Mouse (Mus musculus): ENCODE data around the gene Ugt1a6a.

The Ugt1a6a gene

GRCm38 (mm10) chr1:88214462-88214952 lies 79.9 kb downstream of the Ugt1a6a start:
- no peaks in the 10 kb centered on the region for H3K4me1 ChIP-seq (replicated peaks; ENCODE audit: low read depth, low read length)
- TF ChIP-seq POU5F1 (IDR thresholded peaks at IDR 0.05; ENCODE audit: borderline replicate concordance, low read length), result no peak
- no peak for TF ChIP-seq NANOG (IDR thresholded peaks at IDR 0.05; ENCODE audit: borderline replicate concordance, low read length)
- TF ChIP-seq CTCF (conservative IDR thresholded peaks at IDR 0.05; ENCODE audit: low read length), result no peak

GRCm38 (mm10) chr1:88215466-88216380 lies 81.1 kb downstream of the Ugt1a6a start:
- peaks cover 2% of the 10 kb centered on the region; the same call in 1 of the 2 replicates for H3K27me3 ChIP-seq (ENCODE audit: insufficient read depth, low read length)

More at GRCm38 (mm10) chr1:88214462-88214952, 79.9 kb downstream of the Ugt1a6a start:
- H3K9me3 ChIP-seq (ENCODE audit: low read length), result peaks cover 8% of the 10 kb centered on the region
- no peak overlapping the region for H3K4me3 ChIP-seq (replicated peaks; ENCODE audit: low read length)
- peaks cover 7% of the 10 kb centered on the region; the same call in 1 of the 2 replicates for H3K27me3 ChIP-seq (ENCODE audit: insufficient read depth, low read length)
- no peaks in the 10 kb centered on the region for H3K36me3 ChIP-seq (ENCODE audit: insufficient read depth, low read length)

GRCm38 (mm10) chr1:88216551-88216950 lies 81.9 kb downstream of the Ugt1a6a start:
- no peak overlapping the region for H3K4me3 ChIP-seq (replicated peaks; ENCODE audit: low read length)
- H3K27me3 ChIP-seq (ENCODE audit: insufficient read depth, low read length), result peaks cover 2% of the 10 kb centered on the region; the same call in 1 of the 2 replicates
- no peaks in the 10 kb centered on the region for H3K36me3 ChIP-seq (ENCODE audit: insufficient read depth, low read length)
- TF ChIP-seq POU5F1 (IDR thresholded peaks at IDR 0.05; ENCODE audit: borderline replicate concordance, low read length) (no peak), CTCF (conservative IDR thresholded peaks at IDR 0.05; ENCODE audit: low read length) (no peak), NANOG (IDR thresholded peaks at IDR 0.05; ENCODE audit: borderline replicate concordance, low read length) (no peak)
- peaks cover 8% of the 10 kb centered on the region for H3K9me3 ChIP-seq (ENCODE audit: low read length)
- no peaks in the 10 kb centered on the region for H3K4me1 ChIP-seq (replicated peaks; ENCODE audit: low read depth, low read length)

More at GRCm38 (mm10) chr1:88215466-88216380, 81.1 kb downstream of the Ugt1a6a start:
- Histone ChIP-seq H3K4me1 (replicated peaks; ENCODE audit: low read depth, low read length) (no peaks in the 10 kb centered on the region), H3K9me3 (ENCODE audit: low read length) (peaks cover 8% of the 10 kb centered on the region), H3K36me3 (ENCODE audit: insufficient read depth, low read length) (no peaks in the 10 kb centered on the region), H3K4me3 (replicated peaks; ENCODE audit: low read length) (no peak overlapping the region)
- TF ChIP-seq CTCF (conservative IDR thresholded peaks at IDR 0.05; ENCODE audit: low read length), result no peak
- TF ChIP-seq NANOG (IDR thresholded peaks at IDR 0.05; ENCODE audit: borderline replicate concordance, low read length), result no peak
- no peak for TF ChIP-seq POU5F1 (IDR thresholded peaks at IDR 0.05; ENCODE audit: borderline replicate concordance, low read length)

- no peaks in the 10 kb centered on the region for H3K4me1 ChIP-seq (replicated peaks; ENCODE audit: low read depth, low read length)
Measured at GRCm38 (mm10) chr1:88217144-88217543, 82.5 kb downstream of the Ugt1a6a start.

GRCm38 (mm10) chr1:88217576-88217975 lies 83.0 kb downstream of the Ugt1a6a start:
- Histone ChIP-seq H3K9me3 (ENCODE audit: low read length) (peaks cover 8% of the 10 kb centered on the region), H3K4me3 (replicated peaks; ENCODE audit: low read length) (no peak overlapping the region), H3K27me3 (ENCODE audit: insufficient read depth, low read length) (peaks cover 2% of the 10 kb centered on the region; the same call in 1 of the 2 replicates), H3K4me1 (replicated peaks; ENCODE audit: low read depth, low read length) (no peaks in the 10 kb centered on the region), H3K36me3 (ENCODE audit: insufficient read depth, low read length) (no peaks in the 10 kb centered on the region)
- no peak for TF ChIP-seq NANOG (IDR thresholded peaks at IDR 0.05; ENCODE audit: borderline replicate concordance, low read length)
- TF ChIP-seq POU5F1 (IDR thresholded peaks at IDR 0.05; ENCODE audit: borderline replicate concordance, low read length), result no peak
- no peak for TF ChIP-seq CTCF (conservative IDR thresholded peaks at IDR 0.05; ENCODE audit: low read length)

More at GRCm38 (mm10) chr1:88217144-88217543, 82.5 kb downstream of the Ugt1a6a start:
- H3K9me3 ChIP-seq (ENCODE audit: low read length), result peaks cover 8% of the 10 kb centered on the region
- no peak overlapping the region for H3K4me3 ChIP-seq (replicated peaks; ENCODE audit: low read length)
- H3K36me3 ChIP-seq (ENCODE audit: insufficient read depth, low read length), result no peaks in the 10 kb centered on the region
- peaks cover 2% of the 10 kb centered on the region; the same call in 1 of the 2 replicates for H3K27me3 ChIP-seq (ENCODE audit: insufficient read depth, low read length)
- TF ChIP-seq NANOG (IDR thresholded peaks at IDR 0.05; ENCODE audit: borderline replicate concordance, low read length), result no peak
- TF ChIP-seq CTCF (conservative IDR thresholded peaks at IDR 0.05; ENCODE audit: low read length), result peak; percentile 54

- Histone ChIP-seq H3K9me3 (ENCODE audit: low read length) (peaks cover 8% of the 10 kb centered on the region), H3K4me1 (replicated peaks; ENCODE audit: low read depth, low read length) (no peaks in the 10 kb centered on the region), H3K4me3 (replicated peaks; ENCODE audit: low read length) (no peak overlapping the region), H3K36me3 (ENCODE audit: insufficient read depth, low read length) (no peaks in the 10 kb centered on the region), H3K27me3 (ENCODE audit: insufficient read depth, low read length) (peaks cover 2% of the 10 kb centered on the region; the same call in 1 of the 2 replicates)
- TF ChIP-seq CTCF (conservative IDR thresholded peaks at IDR 0.05; ENCODE audit: low read length) (no peak), NANOG (IDR thresholded peaks at IDR 0.05; ENCODE audit: borderline replicate concordance, low read length) (no peak), POU5F1 (IDR thresholded peaks at IDR 0.05; ENCODE audit: borderline replicate concordance, low read length) (no peak)
Measured at GRCm38 (mm10) chr1:88218051-88218450, 83.4 kb downstream of the Ugt1a6a start.

- TF ChIP-seq POU5F1 (IDR thresholded peaks at IDR 0.05; ENCODE audit: borderline replicate concordance, low read length), result no peak
- TF ChIP-seq CTCF (conservative IDR thresholded peaks at IDR 0.05; ENCODE audit: low read length), result no peak
- TF ChIP-seq NANOG (IDR thresholded peaks at IDR 0.05; ENCODE audit: borderline replicate concordance, low read length), result no peak
- H3K9me3 ChIP-seq (ENCODE audit: low read length), result peaks cover 8% of the 10 kb centered on the region
- H3K36me3 ChIP-seq (ENCODE audit: insufficient read depth, low read length), result no peaks in the 10 kb centered on the region
- no peak overlapping the region for H3K4me3 ChIP-seq (replicated peaks; ENCODE audit: low read length)
- H3K27me3 ChIP-seq (ENCODE audit: insufficient read depth, low read length), result peaks cover 2% of the 10 kb centered on the region; the same call in 1 of the 2 replicates
- H3K4me1 ChIP-seq (replicated peaks; ENCODE audit: low read depth, low read length), result no peaks in the 10 kb centered on the region
Measured at GRCm38 (mm10) chr1:88218591-88218990, 84.0 kb downstream of the Ugt1a6a start.

- no peak overlapping the region for H3K4me3 ChIP-seq (replicated peaks; ENCODE audit: low read length)
- H3K4me1 ChIP-seq (replicated peaks; ENCODE audit: low read depth, low read length), result no peaks in the 10 kb centered on the region
- H3K27me3 ChIP-seq (ENCODE audit: insufficient read depth, low read length), result no peaks in the 10 kb centered on the region; the same call in 1 of the 2 replicates
- no peaks in the 10 kb centered on the region for H3K36me3 ChIP-seq (ENCODE audit: insufficient read depth, low read length)
- peaks cover 8% of the 10 kb centered on the region for H3K9me3 ChIP-seq (ENCODE audit: low read length)
- TF ChIP-seq NANOG (IDR thresholded peaks at IDR 0.05; ENCODE audit: borderline replicate concordance, low read length) (no peak), POU5F1 (IDR thresholded peaks at IDR 0.05; ENCODE audit: borderline replicate concordance, low read length) (no peak), CTCF (conservative IDR thresholded peaks at IDR 0.05; ENCODE audit: low read length) (no peak)
Measured at GRCm38 (mm10) chr1:88219054-88219453, 84.4 kb downstream of the Ugt1a6a start.

Measured in E14TG2a.4 (cell line).